Mouse (Mus musculus) brain, embryonic 14.5 days (tissue): ENCODE data around the gene G430095P16Rik.

Experiments used
- CTCF ChIP-seq: fragments of 200-500 bp; IDR thresholded peaks from 2 replicates; pipeline ENCODE4 v1.5.1; 2012; ENCODE audit warnings: inconsistent platforms, mild to moderate bottlenecking, moderate library complexity, borderline replicate concordance; ENCODE audit not compliant: insufficient read depth, insufficient read length; ENCODE audit errors: extremely low read depth
- POLR2A ChIP-seq: fragments of 200-500 bp; IDR thresholded peaks from 2 replicates; pipeline ENCODE4 v1.6.1; 2012; ENCODE audit warnings: mild to moderate bottlenecking, inconsistent platforms, borderline replicate concordance; ENCODE audit not compliant: poor library complexity, insufficient read depth, insufficient read length, severe bottlenecking; ENCODE audit errors: extremely low read depth

DNA sequence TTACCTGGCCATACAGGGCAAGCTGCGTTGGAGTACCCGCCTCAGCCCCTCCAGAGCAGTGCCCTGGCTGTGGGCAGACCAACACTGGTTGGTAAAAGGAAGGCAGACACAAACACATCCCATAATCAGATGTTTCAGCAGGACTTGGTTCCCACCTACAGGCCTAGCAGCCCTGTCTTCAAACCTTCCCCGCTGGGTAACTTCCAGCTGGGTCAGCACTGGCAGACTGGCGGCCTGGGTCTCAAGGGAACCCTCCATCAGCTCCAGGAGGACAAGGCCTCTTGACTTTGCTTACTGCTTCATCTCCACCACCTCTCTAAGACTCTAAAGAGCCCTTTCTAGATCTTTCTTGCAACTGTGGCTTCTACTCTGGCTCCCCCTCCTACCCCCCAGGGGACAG is 13.7 kb downstream of the G430095P16Rik start:
- no peak for TF ChIP-seq CTCF
- TF ChIP-seq POLR2A, result no peak
